Mouse (Mus musculus): ENCODE data around the gene Trim63.

DNA sequence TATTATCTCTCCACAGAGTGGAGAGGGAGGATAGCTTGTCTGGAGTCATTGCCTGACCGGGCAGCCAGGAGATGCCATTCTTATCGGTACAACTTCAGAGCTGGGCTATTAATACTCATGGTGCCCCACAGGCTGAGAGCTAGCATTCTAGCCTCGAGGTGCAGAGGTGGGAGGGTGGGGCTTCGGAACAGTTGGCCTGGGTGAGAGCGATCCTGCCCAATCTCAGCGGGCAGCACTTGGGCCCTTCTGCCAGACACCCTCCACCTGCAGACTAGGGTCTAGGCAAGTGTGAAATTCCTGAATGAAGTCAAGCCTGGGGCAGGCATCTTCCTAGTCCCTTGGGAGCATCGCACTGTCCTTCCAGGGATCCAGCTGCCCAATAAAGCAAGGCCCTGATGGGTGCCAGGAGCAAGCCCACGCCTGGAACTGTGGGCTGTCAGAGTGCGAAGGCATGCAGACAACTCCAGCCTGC is 21.2 kb upstream of the Trim63 start:
- TF ChIP-seq CTCF (IDR thresholded peaks at IDR 0.05; ENCODE audit: extremely low read depth, insufficient read depth, low read length) (no peak), POLR2A (IDR thresholded peaks at IDR 0.05; ENCODE audit: extremely low read depth, insufficient read depth, low read length) (no peak)

All from cortical plate, adult 2 months (tissue).